Mouse (Mus musculus): ENCODE results near the gene Srsf1. TPM values are rescaled to one million over a fixed set of nuclear protein-coding genes. Genes with fewer than 3 reads are reported as not detected.

Srsf1 gene
- total RNA-seq, 2 experiments from 2014 or later, result 278 to 528 TPM

Other genes starting within 250 kb of the Srsf1 start
- 0.05 TPM in 1 of 2 replicates, not detected in the other for gene Lpo, start 219.1 kb upstream of the Srsf1 start, total RNA-seq (2015)
- gene Lpo, start 219.1 kb upstream of the Srsf1 start, total RNA-seq (2017), result 0.03 TPM in 1 of 2 replicates, not detected in the other
- 3.0 and 4.7 TPM in 2 replicates for gene Mks1, start 194.2 kb upstream of the Srsf1 start, total RNA-seq (2015)
- 5.5 and 6.0 TPM in 2 replicates for gene Mks1, start 194.2 kb upstream of the Srsf1 start, total RNA-seq (2017)
- gene Epx, start 171.8 kb upstream of the Srsf1 start, total RNA-seq (2015), result 5.8 and 9.0 TPM in 2 replicates
- 12.4 and 19.8 TPM in 2 replicates for gene Epx, start 171.8 kb upstream of the Srsf1 start, total RNA-seq (2017)
- not detected in 2 replicates for gene Olfr462, start 155.1 kb upstream of the Srsf1 start, total RNA-seq (2015)
- gene Olfr462, start 155.1 kb upstream of the Srsf1 start, total RNA-seq (2017), result not detected in 2 replicates
- not detected in 2 replicates for gene Olfr463, start 150.0 kb upstream of the Srsf1 start, total RNA-seq (2015)
- not detected in 2 replicates for gene Olfr463, start 150.0 kb upstream of the Srsf1 start, total RNA-seq (2017)
- not detected in 2 replicates for gene Olfr464, start 126.4 kb upstream of the Srsf1 start, total RNA-seq (2015)
- gene Olfr464, start 126.4 kb upstream of the Srsf1 start, total RNA-seq (2017), result not detected in 2 replicates
- 11.1 and 12.8 TPM in 2 replicates for gene Dynll2, start 59.8 kb upstream of the Srsf1 start, total RNA-seq (2015)
- 9.7 and 18.0 TPM in 2 replicates for gene Dynll2, start 59.8 kb upstream of the Srsf1 start, total RNA-seq (2017)
- gene Vezf1, start 20.9 kb downstream of the Srsf1 start, total RNA-seq (2015), result 37.5 and 41.8 TPM in 2 replicates
- gene Vezf1, start 20.9 kb downstream of the Srsf1 start, total RNA-seq (2017), result 16.2 and 18.8 TPM in 2 replicates
- 0.73 and 3.7 TPM in 2 replicates for gene Cuedc1, start 50.7 kb downstream of the Srsf1 start, total RNA-seq (2015)
- 0.12 and 1.0 TPM in 2 replicates for gene Cuedc1, start 50.7 kb downstream of the Srsf1 start, total RNA-seq (2017)
- 64.5 and 73.5 TPM in 2 replicates for gene Mrps23, start 157.0 kb downstream of the Srsf1 start, total RNA-seq (2015)
- gene Mrps23, start 157.0 kb downstream of the Srsf1 start, total RNA-seq (2017), result 49.0 and 90.6 TPM in 2 replicates
- not detected in 2 replicates for gene Ccdc182, start 246.7 kb downstream of the Srsf1 start, total RNA-seq (2015)
- not detected in 2 replicates for gene Ccdc182, start 246.7 kb downstream of the Srsf1 start, total RNA-seq (2017)